Mouse (Mus musculus) left cerebral cortex, postnatal 36 days (tissue): ENCODE measurements around the gene Syt2. TPM values are rescaled to one million over a fixed set of nuclear protein-coding genes. Genes with fewer than 3 reads are reported as not detected.

ENCODE experiments used
- DNase-seq, 2 experiments: peaks; one replicate each; pipeline ENCODE4 v3.0.0; 2021 to 2022; ENCODE audit warnings: low spot score in 2 of 2, mixed read lengths in 1 of 2
- intact Hi-C: fragments of 180-260 bp; cut with DNase I; formaldehyde crosslinking; loops from one replicate; pipeline ENCODE4 v1.15.1; 2025
- microRNA-seq: library from miRNA; unstranded; fragments of <30 nt; microRNA quantifications from one replicate; pipeline ENCODE4 v1.2.0, GENCODE M21; 2022
- total RNA-seq, 2 experiments: library from RNA; stranded (reverse); gene quantifications; 2 replicates each; pipeline ENCODE4 v1.2.3; 2021

Syt2 gene
- total RNA-seq, 2 experiments from 2014 or later = 49.4 to 71.5 TPM

DNA sequence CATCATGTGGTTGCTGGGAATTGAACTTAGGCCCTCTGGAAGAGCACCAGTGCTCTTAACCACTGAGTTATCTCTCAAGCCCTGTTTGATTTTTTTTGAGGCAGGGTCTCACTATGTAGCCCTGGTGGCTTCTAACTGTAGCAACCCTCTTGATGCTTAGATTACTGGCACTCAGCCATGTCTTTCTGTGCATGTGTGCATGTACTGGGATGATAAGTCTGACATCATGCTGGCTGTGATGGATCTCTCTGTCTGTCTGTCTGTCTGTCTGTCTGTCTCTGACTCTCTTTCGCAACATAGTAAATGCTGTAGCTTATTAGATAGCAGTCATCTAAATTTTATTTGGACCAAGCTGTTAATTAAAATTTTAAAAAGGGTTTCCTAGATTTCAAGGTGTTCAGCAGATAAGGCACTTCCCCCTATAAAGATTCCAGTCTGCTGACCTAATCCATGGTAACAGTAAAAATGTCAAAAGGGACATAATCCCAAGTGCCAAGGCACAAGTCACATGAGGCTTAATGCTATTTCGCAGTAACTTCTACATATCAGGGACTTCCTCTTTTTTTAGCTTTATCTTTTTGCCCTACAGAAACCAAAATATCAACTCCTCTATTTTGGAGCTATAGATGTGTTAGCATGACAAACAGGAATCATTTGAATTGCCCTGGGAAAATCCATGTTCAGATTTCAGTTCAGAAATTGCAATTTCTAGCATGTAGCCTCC, 144.4 kb downstream of the Syt2 start:
- no peak for DNase-seq
- intact Hi-C loops = no loop called here

GRCm38 (mm10) chr1:134791456-134791855, 145.0 kb downstream of the Syt2 start:
- DNase-seq = no peak
- intact Hi-C loops = no loop called here

DNA sequence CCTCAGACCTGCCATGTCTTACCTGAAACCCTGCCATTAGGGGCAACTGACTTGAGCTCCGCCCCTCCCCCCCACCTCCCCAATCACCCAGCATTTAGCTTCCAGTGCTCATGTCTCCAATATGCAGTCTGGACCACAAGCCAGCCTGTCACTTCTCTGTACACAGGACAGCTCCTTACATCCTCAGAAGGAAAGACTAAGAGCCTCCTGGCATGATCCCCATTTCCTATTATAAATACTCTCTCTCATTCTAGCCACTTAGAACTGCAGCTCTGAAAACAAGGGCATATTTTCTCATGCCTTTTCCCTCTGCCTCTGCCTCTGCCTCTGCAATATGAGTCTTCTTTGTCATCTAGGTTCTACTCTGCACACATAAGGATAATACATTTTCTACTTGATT, 149.6 kb downstream of the Syt2 start:
- intact Hi-C loops = no loop called here
- DNase-seq = no peak

GRCm38 (mm10) chr1:134796536-134796935, 150.1 kb downstream of the Syt2 start:
- no peak for DNase-seq
- intact Hi-C loops = no loop called here

DNA sequence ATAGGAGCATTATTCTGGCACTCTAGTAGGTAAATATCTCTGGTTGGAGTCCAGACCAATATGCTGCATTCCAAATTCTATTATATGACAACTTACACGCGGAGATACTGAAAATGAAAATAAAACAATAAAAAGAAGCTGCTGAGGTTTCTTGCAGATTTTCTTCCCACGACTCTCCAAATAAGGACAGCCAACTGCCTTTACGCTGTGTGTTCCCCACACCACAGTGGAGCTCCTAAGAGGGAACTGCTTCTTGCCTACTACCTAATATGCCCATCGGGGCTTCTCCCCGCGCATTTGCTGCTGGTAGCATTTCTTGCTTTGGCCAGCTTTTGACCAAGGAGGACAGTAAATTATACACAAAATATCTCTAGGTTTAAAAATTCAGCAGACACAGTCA, 155.3 kb downstream of the Syt2 start:
- DNase-seq = peak in 1 of 2 experiments; percentile 17
- intact Hi-C loops = no loop called here

DNA sequence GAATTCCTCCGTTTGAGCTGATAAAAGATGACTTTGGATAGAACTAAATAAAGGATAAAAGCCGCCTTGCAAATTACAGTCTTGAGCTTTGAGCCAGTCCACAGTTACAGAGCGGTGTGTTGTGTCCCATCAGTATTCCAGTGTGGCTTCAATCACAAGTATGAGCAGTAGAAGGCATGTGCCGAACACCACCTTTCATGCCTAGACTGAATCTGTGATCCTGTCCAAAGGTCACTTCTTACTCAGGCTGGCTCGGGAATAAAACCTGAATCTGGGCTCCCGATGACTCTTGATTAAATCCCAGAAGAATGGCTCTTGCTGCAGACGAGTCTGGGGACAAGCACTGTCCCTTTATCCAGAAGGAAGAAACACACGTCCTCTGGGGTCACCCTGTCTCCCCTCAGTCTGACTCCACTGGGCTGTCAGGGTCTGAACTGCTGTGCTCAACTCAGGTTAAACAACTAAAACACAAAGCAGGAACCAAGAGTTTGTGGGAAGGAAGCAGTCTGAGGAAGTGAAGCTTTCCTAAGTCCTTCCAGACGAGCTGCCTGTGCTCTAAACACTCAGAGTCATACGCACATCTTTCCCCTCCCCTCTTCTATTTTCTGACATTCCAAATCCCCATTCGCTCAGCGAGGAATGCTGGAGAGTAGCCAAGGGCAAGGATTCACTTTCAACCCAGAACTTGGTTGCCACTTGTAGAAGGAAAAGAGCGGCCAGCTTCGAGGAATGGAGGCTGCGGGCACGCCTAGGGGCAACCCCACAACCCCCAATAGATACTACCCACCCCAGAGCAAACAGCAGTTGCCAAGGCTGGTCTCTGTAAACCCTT, 157.0 kb downstream of the Syt2 start:
- intact Hi-C loops = no loop called here
- no peak for DNase-seq

DNA sequence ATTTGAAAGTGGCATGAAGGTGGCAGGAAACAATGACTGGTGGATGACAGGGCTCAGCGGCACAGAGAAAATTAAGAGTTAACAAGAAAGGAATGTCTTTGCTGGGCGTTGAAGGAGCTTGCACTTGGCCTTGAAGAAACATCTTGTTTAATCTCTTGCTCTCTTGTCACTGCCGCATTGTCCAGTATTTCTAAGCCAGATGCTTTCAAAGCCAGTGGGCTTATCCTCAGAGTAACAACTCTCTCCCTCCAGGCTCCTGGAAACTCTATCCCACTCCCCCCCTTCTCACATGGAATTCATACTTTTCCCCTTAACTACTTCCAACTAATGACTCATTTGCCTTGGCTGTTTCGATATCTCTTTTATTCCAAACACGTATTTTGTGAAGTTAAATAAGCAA, 157.9 kb downstream of the Syt2 start:
- no peak for DNase-seq
- intact Hi-C loops = no loop called here

DNA sequence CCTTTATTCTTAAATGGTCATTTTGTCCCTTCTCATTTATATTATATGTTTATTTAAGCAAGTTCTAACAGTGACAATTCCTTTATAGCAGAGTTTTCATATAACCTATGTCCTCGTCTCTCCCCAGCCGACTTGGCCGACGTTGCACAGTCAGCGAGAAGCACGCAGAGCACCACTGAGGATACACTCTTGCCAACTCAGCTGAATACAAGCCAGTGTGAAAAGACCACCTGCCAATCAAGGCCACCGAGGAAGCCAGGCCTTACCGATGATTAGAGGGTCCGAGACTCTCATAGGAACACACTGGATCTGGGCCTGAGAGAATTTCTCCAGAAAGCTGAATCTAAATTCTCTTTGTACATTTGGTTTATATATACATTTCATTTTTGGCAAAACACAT, 159.0 kb downstream of the Syt2 start:
- intact Hi-C loops = no loop called here
- DNase-seq = no peak

Small RNA genes within 50 kb of the gene (microRNA-seq; reads per million reads assigned to microRNA genes)
- gene Gm22232 = not detected

Other genes starting within 250 kb of the Syt2 start
- 10 to 100 TPM; 18.9 to 19.9 TPM for gene Cyb5r1, start 241.1 kb upstream of the Syt2 start, total RNA-seq
- gene Adipor1, start 231.3 kb upstream of the Syt2 start, total RNA-seq = 10 to 100 TPM; 60.2 to 62.8 TPM
- gene Klhl12, start 191.1 kb upstream of the Syt2 start, total RNA-seq = 10 to 100 TPM; 36.4 to 37.1 TPM
- 10 to 100 TPM; 26.1 to 29.5 TPM for gene Rabif, start 152.0 kb upstream of the Syt2 start, total RNA-seq
- not detected for gene Mgat4e, start 97.0 kb upstream of the Syt2 start, total RNA-seq
- 10 to 100 TPM; 57.7 to 67.6 TPM for gene Kdm5b, start 86.5 kb upstream of the Syt2 start, total RNA-seq